Mouse (Mus musculus): ENCODE measurements at regions not wholly inside any gene's neighbourhood (a gene's known extent, or its start where the extent isn't known, plus 50 kb on each side); places are given as distances from the start of the nearest gene placed in this dataset.

- DNase-seq (ENCODE audit: low read depth, low spot score), result no peak
Observed at GRCm38 (mm10) chr2:12815339-12815738, 108.5 kb upstream of the Pter start.

- DNase-seq (ENCODE audit: low read depth, low spot score), result no peak
Observed at GRCm38 (mm10) chr2:12825902-12826301, 97.9 kb upstream of the Pter start.

- DNase-seq (ENCODE audit: low read depth, low spot score), result no peak
Observed at GRCm38 (mm10) chr2:12833579-12833978, 90.3 kb upstream of the Pter start.

- DNase-seq (ENCODE audit: low read depth, low spot score), result no peak
Observed at GRCm38 (mm10) chr2:12866543-12866942, 57.3 kb upstream of the Pter start.

- no peak for DNase-seq (ENCODE audit: low read depth, low spot score)
Observed at GRCm38 (mm10) chr2:12868772-12869171, 55.1 kb upstream of the Pter start.

Data from CD4-positive helper T cell, adult 2 months (primary cell).